Mouse (Mus musculus) gastrocnemius, adult 2 months (tissue): ENCODE measurements around the gene Leprot. TPM values are rescaled to one million over a fixed set of nuclear protein-coding genes. Genes with fewer than 3 reads are reported as not detected.

Source experiments
- DNase-seq: peaks from one replicate; pipeline ENCODE4 v3.0.0; 2022
- H3K27ac ChIP-seq: fragments of 200-600 bp; 2 replicates; pipeline ENCODE4 v1.8.1; 2022; ENCODE audit warnings: mild to moderate bottlenecking
- H3K4me3 ChIP-seq: fragments of 200-600 bp; 2 replicates; pipeline ENCODE4 v1.8.1; 2022; ENCODE audit warnings: mild to moderate bottlenecking, moderate library complexity
- CTCF ChIP-seq: fragments of 200-600 bp; IDR thresholded peaks from 2 replicates; pipeline ENCODE4 v1.8.1; 2022; ENCODE audit warnings: antibody characterized with exemption, mild to moderate bottlenecking, moderate library complexity
- intact Hi-C: fragments of 180-260 bp; cut with DNase I; formaldehyde crosslinking; loops from one replicate; pipeline ENCODE4 v1.15.1; 2025
- total RNA-seq, 2 experiments: library from RNA; stranded (reverse); gene quantifications; 2 replicates each; pipeline ENCODE4 v1.2.3; 2021

Leprot gene
- total RNA-seq, 2 experiments from 2014 or later, result 7.4 to 12.0 TPM

DNA sequence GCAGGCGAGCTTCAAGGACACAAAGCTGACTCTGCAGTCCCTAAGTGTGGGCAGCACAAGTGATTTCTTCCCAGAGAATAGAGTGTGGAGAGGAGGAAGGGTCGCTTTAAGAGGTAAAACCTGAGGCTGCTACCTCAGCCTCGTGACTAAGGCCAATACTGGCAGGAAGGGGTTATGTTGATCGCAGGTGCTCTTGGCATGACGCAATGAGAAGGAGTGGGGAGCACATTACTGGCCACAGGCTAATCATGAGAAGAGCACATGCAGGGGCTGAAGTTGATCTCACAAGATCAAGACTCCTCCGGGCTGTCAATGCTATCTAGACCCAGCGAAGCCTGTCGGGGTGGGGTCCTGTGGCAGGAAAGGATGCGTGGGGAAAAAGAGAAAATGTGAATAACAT is 57.8 kb downstream of the Leprot start:
- intact Hi-C loops, result no loop called here
- Histone ChIP-seq H3K4me3 (no peak overlapping the region), H3K27ac (no peak overlapping the region)
- TF ChIP-seq CTCF, result no peak
- no peak for DNase-seq

DNA sequence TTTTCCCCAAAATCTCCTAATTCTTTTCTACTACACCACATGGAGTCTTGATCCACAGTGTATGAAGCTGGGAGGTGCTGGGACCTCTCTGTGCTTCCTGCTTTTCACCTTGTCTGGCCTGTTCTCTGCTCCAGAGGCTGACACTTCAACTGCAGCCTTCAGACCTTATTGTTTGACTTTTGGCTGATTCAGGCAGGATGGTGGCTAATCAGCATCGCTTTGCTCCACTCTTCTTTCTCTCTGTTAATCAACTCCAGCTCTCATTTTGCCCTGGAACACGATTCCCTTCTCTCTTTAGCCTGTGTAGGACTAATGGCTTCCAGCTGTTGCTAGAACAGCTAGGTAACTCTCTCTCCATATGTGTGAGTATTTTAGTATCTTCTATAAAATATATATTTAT is 59.7 kb downstream of the Leprot start:
- TF ChIP-seq CTCF, result no peak
- no peak overlapping the region for H3K4me3 ChIP-seq
- no peak overlapping the region for H3K27ac ChIP-seq
- intact Hi-C loops, result no loop called here
- DNase-seq, result no peak

DNA sequence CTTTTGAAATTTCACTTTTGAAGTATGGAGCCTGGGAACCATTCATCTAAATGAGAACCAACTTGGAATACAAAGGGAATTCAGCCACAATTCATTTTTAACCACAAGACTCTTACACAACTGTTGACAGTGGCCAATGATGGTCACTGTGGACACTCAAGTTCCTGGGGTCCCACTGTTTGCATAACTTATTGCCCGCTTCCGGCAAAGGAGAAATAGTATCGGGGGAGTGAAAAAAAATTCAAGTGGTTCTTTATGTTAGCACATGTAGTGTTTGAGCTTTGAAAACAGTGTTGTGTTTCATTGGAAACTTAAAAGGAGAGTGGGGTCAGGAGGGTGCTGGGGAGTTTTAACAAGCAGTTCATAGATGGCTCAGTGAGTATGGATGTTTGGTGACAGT is 60.4 kb downstream of the Leprot start:
- TF ChIP-seq CTCF, result no peak
- DNase-seq, result no peak
- Histone ChIP-seq H3K27ac (no peak overlapping the region), H3K4me3 (no peak overlapping the region)
- intact Hi-C loops, result no loop called here

Other genes starting within 250 kb of the Leprot start
- 1 to 10 TPM in 1 of 2 experiments, under 1 TPM in 1; 0.61 to 7.8 TPM for gene Ak4, start 228.4 kb upstream of the Leprot start, total RNA-seq
- gene Dnajc6, start 151.1 kb upstream of the Leprot start, total RNA-seq, result under 1 TPM; 0.08 to 0.28 TPM
- 1 to 10 TPM; 1.0 to 2.9 TPM for gene Lepr, start 69.7 kb downstream of the Leprot start, total RNA-seq
- not detected for gene B020004J07Rik, start 196.3 kb downstream of the Leprot start, total RNA-seq
- gene C130073F10Rik, start 246.1 kb downstream of the Leprot start, total RNA-seq, result not detected